Mouse (Mus musculus) CH12.LX (cell line): ENCODE data around the gene Cd46.

Source experiments
- CTCF ChIP-seq, 2 experiments: IDR thresholded peaks in 1 of 2; conservative IDR thresholded peaks in 1 of 2; 2 replicates each; pipeline ENCODE4 v1.5.1; 2011 to 2012; ENCODE audit warnings: low read depth in 2 of 2, low read length in 2 of 2, improper control_type of control experiment in 1 of 2, inconsistent platforms in 1 of 2, mild to moderate bottlenecking in 1 of 2, moderate library complexity in 1 of 2
- E2F4 ChIP-seq: IDR thresholded peaks from 2 replicates; pipeline ENCODE4 v1.6.1; 2011; ENCODE audit warnings: low read depth, low read length, improper control_type of control experiment; ENCODE audit not compliant: insufficient replicate concordance
- ELF1 ChIP-seq: IDR thresholded peaks from 2 replicates; pipeline ENCODE4 v1.6.1; 2014; ENCODE audit warnings: low read depth, mild to moderate bottlenecking, inconsistent platforms, low read length, improper control_type of control experiment
- HCFC1 ChIP-seq: IDR thresholded peaks from 2 replicates; pipeline ENCODE4 v1.6.1; 2012; ENCODE audit warnings: low read depth, mild to moderate bottlenecking, inconsistent platforms, low read length, improper control_type of control experiment
- MAFK ChIP-seq: IDR thresholded peaks from 2 replicates; pipeline ENCODE4 v1.6.1; 2011; ENCODE audit warnings: low read length, improper control_type of control experiment; ENCODE audit not compliant: insufficient replicate concordance
- MAX ChIP-seq: IDR thresholded peaks from 2 replicates; pipeline ENCODE4 v1.6.1; 2011; ENCODE audit warnings: low read length, improper control_type of control experiment
- MXI1 ChIP-seq: IDR thresholded peaks from 2 replicates; pipeline ENCODE4 v1.6.1; 2011; ENCODE audit warnings: mild to moderate bottlenecking, low read depth, low read length, improper control_type of control experiment
- MYC ChIP-seq: IDR thresholded peaks from 2 replicates; pipeline ENCODE4 v1.6.1; 2011; ENCODE audit warnings: low read depth, mild to moderate bottlenecking, improper control_type of control experiment, low read length
- NELFE ChIP-seq: IDR thresholded peaks from 2 replicates; pipeline ENCODE4 v1.6.1; 2011; ENCODE audit warnings: low read depth, low read length, improper control_type of control experiment
- PAX5 ChIP-seq: IDR thresholded peaks from 2 replicates; pipeline ENCODE4 v1.6.1; 2012; ENCODE audit warnings: low read length, inconsistent platforms, mixed read lengths
- POLR2A ChIP-seq: IDR thresholded peaks from 2 replicates; pipeline ENCODE4 v1.6.1; 2011; ENCODE audit warnings: low read depth, mild to moderate bottlenecking, improper control_type of control experiment, low read length
- POLR2AphosphoS2 ChIP-seq: IDR thresholded peaks from 2 replicates; pipeline ENCODE4 v1.6.1; 2011; ENCODE audit warnings: low read depth, low read length, improper control_type of control experiment
- USF2 ChIP-seq: conservative IDR thresholded peaks from 2 replicates; pipeline ENCODE4 v1.6.1; 2011; ENCODE audit warnings: low read depth, low read length, improper control_type of control experiment
- ZC3H11A ChIP-seq: IDR thresholded peaks from 2 replicates; pipeline ENCODE4 v1.6.1; 2012; ENCODE audit warnings: low read depth, mild to moderate bottlenecking, inconsistent platforms, low read length, improper control_type of control experiment

DNA sequence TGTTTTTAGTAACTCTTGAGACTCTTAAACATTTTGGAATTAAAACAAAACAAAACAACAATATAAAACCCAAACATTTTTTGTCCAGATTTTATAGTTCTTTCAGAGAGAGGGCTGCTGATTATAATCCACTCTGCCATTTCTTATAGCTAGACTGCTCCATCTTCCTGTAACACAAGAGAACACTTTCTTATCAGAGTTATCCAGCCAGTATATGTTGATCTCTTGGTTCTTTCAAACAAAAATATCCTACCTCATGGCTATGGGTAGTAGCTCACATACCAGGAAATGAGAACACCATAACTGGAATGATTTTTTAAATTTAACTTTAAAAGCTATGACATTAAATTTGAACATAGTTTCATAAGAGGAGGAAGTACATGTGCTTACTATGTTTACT, 9.9 kb downstream of the Cd46 start:
- no peak for TF ChIP-seq HCFC1
- TF ChIP-seq PAX5: no peak
- TF ChIP-seq USF2: no peak
- TF ChIP-seq NELFE: no peak
- no peak for TF ChIP-seq MAFK
- no peak for TF ChIP-seq MXI1
- no peak for TF ChIP-seq E2F4
- TF ChIP-seq CTCF (conservative IDR thresholded peaks at IDR 0.05 in 1 of 2, IDR thresholded peaks at IDR 0.05 in 1 of 2; ENCODE audit: low read depth in 2 of 2, low read length in 2 of 2): no peak
- no peak for TF ChIP-seq MAX
- no peak for TF ChIP-seq ELF1
- TF ChIP-seq POLR2A: no peak
- no peak for TF ChIP-seq MYC
- TF ChIP-seq ZC3H11A: no peak
- no peak for TF ChIP-seq POLR2AphosphoS2
